Mouse (Mus musculus) lung, embryonic 14.5 days (tissue): ENCODE data around the gene Prl8a9. TPM values are rescaled to one million over a fixed set of nuclear protein-coding genes. Genes with fewer than 3 reads are reported as not detected.

Experiments used
- ATAC-seq: fragments of 200-750 bp; cut with Nextera tagmentation; 2 replicates; pipeline ENCODE4 v1.8.0; 2017; ENCODE audit warnings: mild to moderate bottlenecking, moderate TSS enrichment, moderate library complexity; ENCODE audit not compliant: insufficient read depth
- DNase-seq: peaks from one replicate; pipeline ENCODE4 v3.0.0-alpha.2; 2015
- H3K27ac ChIP-seq: fragments of 300-500 bp; sonication (generic); 2 replicates; pipeline ENCODE4 v1.5.1; 2014; ENCODE audit warnings: low read depth, mild to moderate bottlenecking, moderate library complexity
- H3K27me3 ChIP-seq: fragments of 300-500 bp; sonication (generic); 2 replicates; pipeline ENCODE4 v1.6.1; 2014; ENCODE audit warnings: low read length, control low read depth; ENCODE audit not compliant: insufficient read depth
- H3K36me3 ChIP-seq: fragments of 300-500 bp; sonication (generic); 2 replicates; pipeline ENCODE4 v1.6.1; 2014; ENCODE audit warnings: control low read depth; ENCODE audit not compliant: insufficient read depth
- H3K4me1 ChIP-seq: fragments of 300-500 bp; sonication (generic); 2 replicates; pipeline ENCODE4 v1.6.1; 2014; ENCODE audit warnings: antibody characterized with exemption, control low read depth; ENCODE audit not compliant: insufficient read depth
- H3K4me2 ChIP-seq: fragments of 300-500 bp; sonication (generic); 2 replicates; pipeline ENCODE4 v1.6.1; 2014; ENCODE audit warnings: mild to moderate bottlenecking
- H3K4me3 ChIP-seq: fragments of 300-500 bp; sonication (generic); 2 replicates; pipeline ENCODE4 v1.5.1; 2014; ENCODE audit warnings: low read depth, low read length
- H3K9ac ChIP-seq: fragments of 300-500 bp; sonication (generic); 2 replicates; pipeline ENCODE4 v1.6.1; 2014
- H3K9me3 ChIP-seq: fragments of 300-500 bp; sonication (generic); 2 replicates; pipeline ENCODE4 v1.6.1; 2016; ENCODE audit warnings: low read depth, low read length, control low read depth
- CTCF ChIP-seq: IDR thresholded peaks from 2 replicates; pipeline ENCODE4 v1.5.1; 2016; ENCODE audit warnings: antibody characterized with exemption, low read depth
- WGBS: fragments of 180-500 bp; shearing (Covaris S2); extraction: QIAGEN DNeasy Blood & Tissue Kit; methylation state at CpG from one replicate; pipeline ENCODE4 v1.1.7; 2014; 5-methylcytosine and 5-hydroxymethylcytosine counted together
- polyA plus RNA-seq: library from polyadenylated mRNA; unstranded; fragments of >200 nt; fragmentation: Nextera tagmentation; extraction: Ambion mirVana; gene quantifications from 2 replicates; pipeline ENCODE4 v1.2.1, GENCODE M21; 2014

Gene Prl8a9
- polyA plus RNA-seq: not detected in 2 replicates

GRCm38 (mm10) chr13:27564506-27564905, at the start of gene Prl8a9:
Prl8a9 (minus strand) TSS chr13:27564606.
- H3K9me3 ChIP-seq: no peaks in the 10 kb centered on the region
- no peak within 1 kb of the TSS for H3K9ac ChIP-seq
- DNase-seq (no peak), ATAC-seq (no peak)
- no peaks in the 10 kb centered on the region for H3K36me3 ChIP-seq
- WGBS: 77% methylated on average over 2 of the region's 2 CpGs
- no peaks in the 10 kb centered on the region for H3K4me1 ChIP-seq
- H3K4me2 ChIP-seq: no peak within 1 kb of the TSS
- TF ChIP-seq CTCF: no peak
- no peak within 1 kb of the TSS for H3K27ac ChIP-seq
- no peaks in the 10 kb centered on the region for H3K27me3 ChIP-seq
- H3K4me3 ChIP-seq: no peak within 1 kb of the TSS

GRCm38 (mm10) chr13:27610482-27610881, 46.1 kb upstream of the Prl8a9 start, which contains the start of gene Prl7b1:
Prl7b1 (minus strand) TSS chr13:27610582.
- Histone ChIP-seq H3K4me2 (no peak within 1 kb of the TSS), H3K27me3 (no peaks in the 10 kb centered on the region), H3K36me3 (no peaks in the 10 kb centered on the region), H3K9ac (no peak within 1 kb of the TSS), H3K4me1 (no peaks in the 10 kb centered on the region), H3K4me3 (no peak within 1 kb of the TSS), H3K27ac (no peak within 1 kb of the TSS), H3K9me3 (no peaks in the 10 kb centered on the region)
- 54% methylated on average over 4 of the region's 4 CpGs for WGBS
- no peak for TF ChIP-seq CTCF
- no peak for DNase-seq
- ATAC-seq: no peak

GRCm38 (mm10) chr13:27582071-27582470, 17.7 kb upstream of the Prl8a9 start, which contains the start of gene Prl8a1:
Prl8a1 (minus strand) TSS chr13:27582171.
- Histone ChIP-seq H3K4me1 (no peaks in the 10 kb centered on the region), H3K9me3 (no peaks in the 10 kb centered on the region), H3K9ac (no peak within 1 kb of the TSS), H3K4me2 (no peak within 1 kb of the TSS), H3K27me3 (no peaks in the 10 kb centered on the region), H3K4me3 (no peak within 1 kb of the TSS), H3K36me3 (no peaks in the 10 kb centered on the region), H3K27ac (no peak within 1 kb of the TSS)
- WGBS: 82% methylated on average over 2 of the region's 2 CpGs
- TF ChIP-seq CTCF: no peak
- ATAC-seq (no peak), DNase-seq (no peak)

GRCm38 (mm10) chr13:27553336-27553735, 11.1 kb downstream of the Prl8a9 start:
- no peak for DNase-seq
- Histone ChIP-seq H3K9ac (no peak overlapping the region), H3K4me3 (no peak overlapping the region), H3K36me3 (no peaks in the 10 kb centered on the region), H3K4me1 (no peaks in the 10 kb centered on the region), H3K9me3 (no peaks in the 10 kb centered on the region), H3K4me2 (no peak overlapping the region), H3K27me3 (no peaks in the 10 kb centered on the region), H3K27ac (no peak overlapping the region)
- ATAC-seq: no peak
- no peak for TF ChIP-seq CTCF

- DNase-seq: no peak
- WGBS: 86% methylated on average over 4 of the region's 4 CpGs
Observed at GRCm38 (mm10) chr13:27523156-27523555, 41.2 kb downstream of the Prl8a9 start.

GRCm38 (mm10) chr13:27513117-27513516, 51.3 kb downstream of the Prl8a9 start, which contains the start of gene Prl8a8:
Prl8a8 (minus strand) TSS chr13:27513217.
- WGBS: 85% methylated on average over 4 of the region's 4 CpGs
- Histone ChIP-seq H3K4me1 (no peaks in the 10 kb centered on the region), H3K9ac (no peak within 1 kb of the TSS), H3K9me3 (no peaks in the 10 kb centered on the region), H3K36me3 (no peaks in the 10 kb centered on the region), H3K4me3 (no peak within 1 kb of the TSS), H3K4me2 (no peak within 1 kb of the TSS), H3K27me3 (no peaks in the 10 kb centered on the region), H3K27ac (no peak within 1 kb of the TSS)
- ATAC-seq (no peak), DNase-seq (no peak)
- no peak for TF ChIP-seq CTCF

More at GRCm38 (mm10) chr13:27523156-27523555, 41.2 kb downstream of the Prl8a9 start:
- Histone ChIP-seq H3K27ac (no peak overlapping the region), H3K4me1 (no peaks in the 10 kb centered on the region), H3K27me3 (no peaks in the 10 kb centered on the region), H3K4me3 (no peak overlapping the region), H3K4me2 (no peak overlapping the region), H3K36me3 (no peaks in the 10 kb centered on the region), H3K9ac (no peak overlapping the region), H3K9me3 (no peaks in the 10 kb centered on the region)
- ATAC-seq: no peak
- TF ChIP-seq CTCF: no peak

Other genes with a start within 250 kb of the Prl8a9 start
- not detected in 2 replicates for gene Prl8a2, start 218.9 kb downstream of the Prl8a9 start, polyA plus RNA-seq
- not detected in 2 replicates for gene Prl2b1, start 173.8 kb downstream of the Prl8a9 start, polyA plus RNA-seq
- not detected in 2 replicates for gene Prl8a6, start 125.9 kb downstream of the Prl8a9 start, polyA plus RNA-seq
- not detected in 2 replicates for gene Prl8a8, start 51.4 kb downstream of the Prl8a9 start, polyA plus RNA-seq
- not detected in 2 replicates for gene Prl8a1, start 17.6 kb upstream of the Prl8a9 start, polyA plus RNA-seq
- gene Prl7b1, start 46.0 kb upstream of the Prl8a9 start, polyA plus RNA-seq: not detected in 2 replicates
- not detected in 2 replicates for gene Prl7a1, start 77.9 kb upstream of the Prl8a9 start, polyA plus RNA-seq
- not detected in 2 replicates for gene Prl7a2, start 103.4 kb upstream of the Prl8a9 start, polyA plus RNA-seq
- not detected in 2 replicates for gene Prl7d1, start 152.1 kb upstream of the Prl8a9 start, polyA plus RNA-seq
- gene Prl7c1, start 216.2 kb upstream of the Prl8a9 start, polyA plus RNA-seq: not detected in 2 replicates
- not detected in 2 replicates for gene Prl2a1, start 237.0 kb upstream of the Prl8a9 start, polyA plus RNA-seq